Mouse (Mus musculus) liver, adult (tissue): ENCODE data around the gene Armcx4.

Experiments used
- GATA4 ChIP-seq: IDR thresholded peaks from 2 replicates; pipeline ENCODE4 v1.6.1; 2014; ENCODE audit warnings: mild to moderate bottlenecking, low read length; ENCODE audit not compliant: insufficient replicate concordance

The Armcx4 gene

DNA sequence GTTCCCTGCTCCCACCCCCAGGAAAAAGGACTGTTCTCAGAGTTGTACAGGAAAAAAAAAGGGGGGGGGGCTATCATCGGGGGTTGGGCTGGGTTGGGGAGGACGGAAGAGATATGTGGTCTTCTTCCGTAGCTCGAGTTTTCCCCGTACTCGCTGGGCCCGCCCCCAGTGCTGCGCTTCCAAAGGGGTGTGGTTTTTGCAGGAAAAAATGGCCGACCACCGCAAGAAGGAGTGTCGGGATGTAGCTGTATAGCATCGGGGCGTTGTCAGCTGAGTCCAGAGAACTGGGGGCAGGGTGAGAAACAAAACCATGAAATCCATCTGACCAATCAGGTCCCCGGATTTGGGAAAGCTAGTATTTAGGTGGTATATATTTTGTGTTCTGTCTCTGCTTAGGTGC lies 32.2 kb downstream of the Armcx4 start:
- TF ChIP-seq GATA4: no peak

GRCm38 (mm10) chrX:134729778-134730177 lies 43.5 kb downstream of the Armcx4 start:
- TF ChIP-seq GATA4: no peak

GRCm38 (mm10) chrX:134737796-134738195 lies 51.5 kb downstream of the Armcx4 start:
- TF ChIP-seq GATA4: no peak

GRCm38 (mm10) chrX:134739160-134739559 lies 52.8 kb downstream of the Armcx4 start:
- TF ChIP-seq GATA4: no peak

GRCm38 (mm10) chrX:134741862-134742261 lies 55.5 kb downstream of the Armcx4 start:
- no peak for TF ChIP-seq GATA4
